Mouse (Mus musculus) thymus, adult 2 months (tissue): ENCODE results near the gene Apoh.

Source experiments
- CTCF ChIP-seq: fragments of 200-500 bp; IDR thresholded peaks from 2 replicates; pipeline ENCODE4 v1.5.1; 2012; ENCODE audit warnings: mild to moderate bottlenecking, control low read depth, low read length, moderate library complexity, borderline replicate concordance; ENCODE audit not compliant: control insufficient read depth, poor library complexity, insufficient read depth; ENCODE audit errors: extremely low read depth
- POLR2A ChIP-seq: fragments of 200-500 bp; IDR thresholded peaks from 2 replicates; pipeline ENCODE4 v1.6.1; 2012; ENCODE audit warnings: mild to moderate bottlenecking, low read length, control low read depth, moderate library complexity; ENCODE audit not compliant: control insufficient read depth, poor library complexity, insufficient read depth; ENCODE audit errors: extremely low read depth

GRCm38 (mm10) chr11:108309791-108310190, 33.4 kb upstream of the Apoh start:
- TF ChIP-seq CTCF (no peak), POLR2A (no peak)
